Comparison of ENCODE assay signal across 8 mouse cellular contexts in the genomic region with DNA sequence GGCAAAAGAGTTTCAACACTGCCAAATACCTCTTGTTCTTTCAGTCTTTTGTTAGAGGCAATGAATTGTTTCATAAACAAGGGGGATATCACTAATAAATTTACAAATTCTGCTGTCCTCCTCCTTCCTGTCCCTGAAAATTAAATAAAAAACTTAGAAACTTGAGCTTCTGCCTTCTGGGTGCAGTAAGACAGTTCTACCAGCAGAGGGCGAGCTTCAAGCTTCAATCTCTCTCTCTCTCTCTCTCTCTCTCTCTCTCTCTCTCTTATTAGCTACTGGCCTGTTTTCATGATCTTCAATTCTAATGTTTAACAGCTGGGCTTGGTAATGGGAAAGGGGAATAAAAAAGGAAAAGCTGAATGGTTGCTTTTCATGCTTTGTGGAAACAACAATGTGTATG.
A peak's percentile ranks its signal among the peaks of the same experiment; 100 is the strongest.
DNase-seq lines count a peak whose midpoint lies in the region; ATAC-seq and TF ChIP-seq lines count a peak whose summit lies in the region.

No protein-coding gene starts in this region.

- peaks cover 18% of the 10 kb centered on the region; the same call in 1 of the 2 replicates for H3K27me3 ChIP-seq in intestine, postnatal 0 days (replicated peaks; ENCODE audit: control insufficient read depth, insufficient read depth, low read length)
- peaks cover 18% of the 10 kb centered on the region for H3K27me3 ChIP-seq in intestine, embryonic 16.5 days (replicated peaks; ENCODE audit: control insufficient read depth, insufficient read depth, low read length)

- 0% methylated on average over 1 of the region's 1 CpGs for WGBS in intestine, postnatal 0 days
- WGBS in intestine, embryonic 16.5 days: 0% methylated on average over 1 of the region's 1 CpGs

- no peak overlapping the region for H3K4me3 ChIP-seq in intestine, postnatal 0 days (ENCODE audit: low read depth, low read length)
- no peak overlapping the region for H3K4me3 ChIP-seq in intestine, embryonic 16.5 days (ENCODE audit: low read length)

- no peak for ATAC-seq in intestine, postnatal 0 days
- no peak for ATAC-seq in intestine, embryonic 16.5 days

- no peaks in the 10 kb centered on the region for H3K9me3 ChIP-seq in intestine, postnatal 0 days (ENCODE audit: control insufficient read depth)
- no peaks in the 10 kb centered on the region for H3K9me3 ChIP-seq in intestine, embryonic 16.5 days (ENCODE audit: control insufficient read depth, low read length)

- H3K4me2 ChIP-seq in intestine, postnatal 0 days (replicated peaks; ENCODE audit: low read depth): no peak overlapping the region
- no peak overlapping the region for H3K4me2 ChIP-seq in intestine, embryonic 16.5 days (ENCODE audit: low read depth, low read length)

- peak; percentile 82 for TF ChIP-seq CTCF in intestine, postnatal 0 days (IDR thresholded peaks at IDR 0.05; ENCODE audit: low read depth)

- DNase-seq in thymus, postnatal 4 days: peak; percentile 12
- DNase-seq in thymus, postnatal 25 days: no peak
- DNase-seq in cerebellum, postnatal 25 days: peak; percentile 68 to 80
- DNase-seq in lung, postnatal 10 days: peak; percentile 50
- no peak for DNase-seq in frontal cortex, postnatal 10 days (ENCODE audit: low spot score in 2 of 2)
- no peak for DNase-seq in ovary, adult 18-20 months (ENCODE audit: low spot score)

- H3K27ac ChIP-seq in intestine, postnatal 0 days (ENCODE audit: low read depth, low read length): no peak overlapping the region
- H3K27ac ChIP-seq in intestine, embryonic 16.5 days (ENCODE audit: low read length): no peak overlapping the region

- no peak overlapping the region for H3K9ac ChIP-seq in intestine, postnatal 0 days (ENCODE audit: low read depth, low read length)
- no peak overlapping the region for H3K9ac ChIP-seq in intestine, embryonic 16.5 days (ENCODE audit: low read depth, low read length)

- no peaks in the 10 kb centered on the region for H3K4me1 ChIP-seq in intestine, postnatal 0 days (replicated peaks; ENCODE audit: control insufficient read depth, insufficient read depth, low read length)
- H3K4me1 ChIP-seq in intestine, embryonic 16.5 days (ENCODE audit: control insufficient read depth, insufficient read depth, low read length): 0 out of 2 replicates have a peak, but pooled peaks cover 5% of the 10 kb centered on the region

- no peaks in the 10 kb centered on the region for H3K36me3 ChIP-seq in intestine, postnatal 0 days (ENCODE audit: control insufficient read depth, insufficient read depth)
- no peaks in the 10 kb centered on the region for H3K36me3 ChIP-seq in intestine, embryonic 16.5 days (ENCODE audit: control insufficient read depth, insufficient read depth, low read length)

Comparison
In these comparisons a context has a peak if more than half of its experiments do, and no peak if none do; other contexts are left out.
1. DNase-seq: peak in thymus, postnatal 4 days (single experiment), cerebellum, postnatal 25 days (2 of 2) and lung, postnatal 10 days (single experiment); none in thymus, postnatal 25 days (single experiment), frontal cortex, postnatal 10 days (0 of 2) and ovary, adult 18-20 months (single experiment).